Mouse (Mus musculus) limb, embryonic 15.5 days (tissue): ENCODE measurements around the gene Fam163b. TPM values are rescaled to one million over a fixed set of nuclear protein-coding genes. Genes with fewer than 3 reads are reported as not detected.

Source experiments
- ATAC-seq: fragments of 200-750 bp; cut with Nextera tagmentation; 2 replicates; pipeline ENCODE4 v1.8.0; 2017; ENCODE audit warnings: low read depth, moderate TSS enrichment; ENCODE audit not compliant: insufficient number of reproducible peaks, low FRiP score, low TSS enrichment
- H3K27ac ChIP-seq: fragments of 300-500 bp; sonication (generic); 2 replicates; pipeline ENCODE4 v1.5.1; 2015; ENCODE audit warnings: moderate library complexity, mild to moderate bottlenecking, inconsistent platforms
- H3K27me3 ChIP-seq: fragments of 300-500 bp; sonication (generic); 2 replicates; pipeline ENCODE4 v1.6.1; 2015; ENCODE audit warnings: inconsistent platforms
- H3K36me3 ChIP-seq: fragments of 300-500 bp; sonication (generic); 2 replicates; pipeline ENCODE4 v1.6.1; 2015; ENCODE audit warnings: inconsistent platforms
- H3K4me1 ChIP-seq: fragments of 300-500 bp; sonication (generic); 2 replicates; pipeline ENCODE4 v1.6.1; 2015; ENCODE audit warnings: inconsistent platforms
- H3K4me2 ChIP-seq: fragments of 300-500 bp; sonication (generic); 2 replicates; pipeline ENCODE4 v1.6.1; 2015; ENCODE audit warnings: mild to moderate bottlenecking, inconsistent platforms
- H3K4me3 ChIP-seq: fragments of 300-500 bp; sonication (generic); 2 replicates; pipeline ENCODE4 v1.5.1; 2015; ENCODE audit warnings: mild to moderate bottlenecking, inconsistent platforms
- H3K9ac ChIP-seq: fragments of 300-500 bp; sonication (generic); 2 replicates; pipeline ENCODE4 v1.6.1; 2015; ENCODE audit warnings: inconsistent platforms
- H3K9me3 ChIP-seq: fragments of 300-500 bp; sonication (generic); 2 replicates; pipeline ENCODE4 v1.6.1; 2016; ENCODE audit warnings: inconsistent platforms
- WGBS: fragments of 180-500 bp; shearing (Covaris S2); methylation state at CpG from one replicate; pipeline ENCODE4 v1.1.7; 2015; 5-methylcytosine and 5-hydroxymethylcytosine counted together
- polyA plus RNA-seq: library from polyadenylated mRNA; unstranded; fragments of >200 nt; fragmentation: Nextera tagmentation; extraction: Ambion mirVana; gene quantifications from 2 replicates; pipeline ENCODE4 v1.2.1, GENCODE M21; 2015

Fam163b gene
- polyA plus RNA-seq, 1 experiment from 2014 or later: 0.08 TPM

- H3K4me3 ChIP-seq: no peak overlapping the region
- 41% methylated on average over 11 of the region's 11 CpGs for WGBS
- H3K27me3 ChIP-seq: no peaks in the 10 kb centered on the region
- no peak overlapping the region for H3K9ac ChIP-seq
- no peaks in the 10 kb centered on the region for H3K36me3 ChIP-seq
- no peak for ATAC-seq
- H3K4me1 ChIP-seq: peaks cover 13% of the 10 kb centered on the region
- no peak overlapping the region for H3K27ac ChIP-seq
- H3K4me2 ChIP-seq: no peak overlapping the region
- no peaks in the 10 kb centered on the region for H3K9me3 ChIP-seq
Observed at GRCm38 (mm10) chr2:27162656-27163055, 20.4 kb upstream of the Fam163b start.

- no peak for ATAC-seq
- 89% methylated on average over 2 of the region's 2 CpGs for WGBS
- Histone ChIP-seq H3K27ac (no peak overlapping the region), H3K9me3 (no peaks in the 10 kb centered on the region), H3K36me3 (no peaks in the 10 kb centered on the region), H3K4me2 (no peak overlapping the region), H3K27me3 (no peaks in the 10 kb centered on the region), H3K9ac (no peak overlapping the region), H3K4me3 (no peak overlapping the region), H3K4me1 (peaks cover 3% of the 10 kb centered on the region; the same call in 1 of the 2 replicates)
Observed at GRCm38 (mm10) chr2:27161526-27161925, 19.2 kb upstream of the Fam163b start.

DNA sequence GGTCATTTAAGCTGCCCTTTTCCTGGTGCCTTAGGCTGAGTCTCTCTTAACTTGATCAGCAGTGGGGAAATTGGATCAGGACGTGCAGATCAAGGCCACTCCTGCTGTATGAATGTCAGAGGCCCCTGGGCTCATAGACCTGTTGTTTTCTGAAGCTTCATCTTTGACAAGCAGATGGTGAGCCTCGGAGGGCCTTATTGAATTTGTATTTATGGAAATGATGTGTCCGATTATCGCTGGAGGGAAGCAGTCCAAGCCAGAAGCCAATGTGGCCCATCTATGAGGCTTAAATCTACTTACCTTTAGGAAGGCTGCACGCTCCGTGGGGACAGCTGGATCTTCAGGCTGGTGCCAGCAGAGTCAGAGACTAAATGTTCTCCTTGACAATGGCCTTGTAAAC lies 14.3 kb upstream of the Fam163b start:
- Histone ChIP-seq H3K27ac (no peak overlapping the region), H3K4me3 (no peak overlapping the region), H3K4me1 (no peaks in the 10 kb centered on the region), H3K9me3 (no peaks in the 10 kb centered on the region), H3K27me3 (no peaks in the 10 kb centered on the region), H3K9ac (no peak overlapping the region), H3K36me3 (no peaks in the 10 kb centered on the region), H3K4me2 (no peak overlapping the region)
- 79% methylated on average over 6 of the region's 6 CpGs for WGBS
- ATAC-seq: no peak

DNA sequence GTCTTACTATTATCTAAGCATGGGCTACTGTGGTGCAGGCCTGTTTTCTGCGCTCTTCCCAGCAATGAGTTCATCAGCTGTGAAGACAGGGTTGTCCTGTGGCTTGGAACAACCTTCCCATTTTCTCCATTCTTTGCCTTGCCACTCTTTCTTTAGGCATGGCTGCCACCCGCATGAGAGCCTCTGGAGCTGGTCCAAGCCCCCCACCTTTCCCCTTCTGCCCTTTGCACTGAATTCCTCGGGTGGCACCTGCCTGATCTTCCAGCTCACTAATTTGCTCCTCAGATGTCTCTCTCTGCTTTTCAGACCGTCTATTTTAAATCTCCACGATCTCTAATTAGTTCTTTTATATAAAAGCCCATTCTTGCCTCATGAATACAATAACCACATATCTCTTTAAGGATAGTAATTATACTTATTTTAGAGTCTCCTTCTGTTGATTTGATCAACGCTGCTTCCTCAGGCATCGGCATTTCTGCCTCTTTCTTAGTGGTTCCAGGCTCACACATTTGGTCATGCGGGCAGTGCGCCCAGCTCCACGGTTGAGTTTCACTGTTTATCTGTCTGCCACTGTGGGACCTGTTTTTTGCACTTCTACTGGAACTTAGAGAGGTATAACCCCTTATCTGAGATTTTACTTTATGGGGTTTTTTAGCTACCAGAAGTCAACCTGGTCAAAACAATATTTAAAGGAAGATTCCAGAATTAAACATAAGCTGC lies 12.3 kb upstream of the Fam163b start:
- Histone ChIP-seq H3K9ac (no peak overlapping the region), H3K9me3 (no peaks in the 10 kb centered on the region), H3K36me3 (no peaks in the 10 kb centered on the region), H3K4me1 (no peaks in the 10 kb centered on the region), H3K27me3 (no peaks in the 10 kb centered on the region), H3K4me2 (no peak overlapping the region), H3K4me3 (no peak overlapping the region), H3K27ac (no peak overlapping the region)
- 80% methylated on average over 10 of the region's 10 CpGs for WGBS
- ATAC-seq: no peak

DNA sequence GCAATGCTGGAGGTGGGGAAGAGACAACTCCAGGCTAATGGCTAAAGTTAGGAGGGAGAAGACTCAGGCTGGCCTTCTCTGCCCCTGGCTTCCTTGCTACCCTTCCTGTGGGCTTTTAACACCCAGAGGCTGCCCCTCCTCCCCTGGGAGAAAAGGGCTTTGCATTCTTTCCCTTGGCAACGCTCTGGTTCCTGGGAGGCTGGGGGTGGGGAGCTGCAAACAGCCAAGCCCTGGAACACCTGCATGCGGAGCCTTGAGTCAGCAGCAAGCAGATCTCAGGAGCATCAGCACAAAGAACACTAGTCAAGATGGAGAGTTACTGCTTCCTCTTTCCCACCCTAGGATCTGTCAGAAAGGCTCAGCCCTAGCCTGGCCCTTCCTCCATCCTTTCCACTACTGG lies 7.2 kb upstream of the Fam163b start:
- no peaks in the 10 kb centered on the region for H3K9me3 ChIP-seq
- no peaks in the 10 kb centered on the region for H3K4me1 ChIP-seq
- peaks cover 9% of the 10 kb centered on the region; the same call in 1 of the 2 replicates for H3K27me3 ChIP-seq
- no peak overlapping the region for H3K9ac ChIP-seq
- WGBS: 17% methylated on average over 2 of the region's 2 CpGs
- no peak overlapping the region for H3K4me3 ChIP-seq
- no peak for ATAC-seq
- no peak overlapping the region for H3K4me2 ChIP-seq
- no peaks in the 10 kb centered on the region for H3K36me3 ChIP-seq
- H3K27ac ChIP-seq: no peak overlapping the region

DNA sequence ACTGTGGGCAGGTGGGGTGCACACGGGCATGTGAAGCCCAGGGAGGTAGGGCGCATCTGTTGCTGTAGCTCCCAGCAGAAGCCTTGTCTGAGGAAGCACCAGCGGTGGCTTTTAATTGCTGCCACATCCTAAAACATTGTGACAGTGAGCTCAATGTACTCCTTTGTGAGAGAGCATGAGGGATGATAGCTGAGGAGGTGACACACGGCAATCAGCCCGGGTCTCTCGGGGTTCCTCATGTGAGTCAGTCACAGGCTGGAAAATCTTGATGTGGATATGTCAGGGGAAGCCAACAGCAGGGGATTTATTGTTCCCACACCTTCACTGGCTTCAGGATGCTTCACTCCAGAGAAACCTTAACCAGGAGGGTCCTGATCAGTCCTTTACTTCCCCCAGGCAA lies 4.5 kb upstream of the Fam163b start:
- Histone ChIP-seq H3K27me3 (peaks cover 27% of the 10 kb centered on the region), H3K9me3 (no peaks in the 10 kb centered on the region), H3K4me2 (no peak overlapping the region), H3K9ac (no peak overlapping the region), H3K4me1 (peaks cover 8% of the 10 kb centered on the region), H3K4me3 (no peak overlapping the region), H3K36me3 (no peaks in the 10 kb centered on the region), H3K27ac (no peak overlapping the region)
- WGBS: 67% methylated on average over 6 of the region's 6 CpGs
- ATAC-seq: no peak

DNA sequence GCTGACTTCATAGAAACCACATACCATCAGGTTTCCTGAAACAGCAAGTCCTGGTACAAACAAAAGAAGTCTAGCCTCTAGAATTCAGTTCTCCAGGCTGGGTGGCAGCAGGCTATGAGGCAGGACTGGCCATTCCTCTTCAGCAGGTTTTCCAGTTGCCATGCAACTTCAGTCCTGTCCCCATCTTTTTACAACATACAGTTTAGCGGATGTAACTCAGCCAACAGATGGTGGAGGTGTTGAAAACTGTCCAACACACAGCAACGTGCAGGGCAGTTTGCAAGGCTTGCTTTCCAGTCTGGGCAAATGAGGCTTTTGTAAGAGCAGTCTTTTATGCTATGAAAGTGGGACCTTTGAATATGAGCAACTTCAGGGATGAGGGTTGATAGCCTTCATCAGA lies 2.7 kb upstream of the Fam163b start:
- 42% methylated on average over 2 of the region's 2 CpGs for WGBS

DNA sequence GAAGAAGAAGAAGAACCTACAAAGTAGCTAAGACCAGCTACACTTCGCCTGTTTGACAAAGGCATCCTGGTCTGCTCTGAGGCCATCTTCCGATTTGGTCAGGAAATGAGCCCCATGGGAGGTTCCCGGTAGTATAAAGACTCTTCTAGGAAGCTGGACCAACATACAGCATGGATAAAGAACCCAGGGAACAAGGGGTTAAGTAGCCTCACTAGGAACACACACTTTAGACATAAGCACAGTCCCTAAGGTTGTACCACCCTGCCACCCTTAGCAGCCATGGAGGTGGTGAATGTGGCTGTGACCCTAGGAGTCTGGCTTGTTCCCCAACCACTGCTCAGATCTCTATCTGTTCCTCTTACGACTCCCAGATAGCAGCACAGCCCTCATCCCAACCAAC lies 3.9 kb downstream of the Fam163b start:
- Histone ChIP-seq H3K9ac (no peak overlapping the region), H3K4me1 (peaks cover 9% of the 10 kb centered on the region), H3K4me2 (no peak overlapping the region), H3K36me3 (no peaks in the 10 kb centered on the region), H3K4me3 (no peak overlapping the region), H3K27ac (no peak overlapping the region), H3K27me3 (peaks cover 41% of the 10 kb centered on the region), H3K9me3 (no peaks in the 10 kb centered on the region)
- no peak for ATAC-seq
- WGBS: 57% methylated on average over 4 of the region's 4 CpGs

More for the DNA sequence above, 2.7 kb upstream of the Fam163b start:
- H3K27ac ChIP-seq: no peak overlapping the region
- H3K4me3 ChIP-seq: no peak overlapping the region
- H3K27me3 ChIP-seq: peaks cover 45% of the 10 kb centered on the region
- no peak for ATAC-seq
- no peaks in the 10 kb centered on the region for H3K9me3 ChIP-seq
- no peaks in the 10 kb centered on the region for H3K36me3 ChIP-seq
- H3K4me1 ChIP-seq: peaks cover 9% of the 10 kb centered on the region
- H3K4me2 ChIP-seq: no peak overlapping the region
- no peak overlapping the region for H3K9ac ChIP-seq

DNA sequence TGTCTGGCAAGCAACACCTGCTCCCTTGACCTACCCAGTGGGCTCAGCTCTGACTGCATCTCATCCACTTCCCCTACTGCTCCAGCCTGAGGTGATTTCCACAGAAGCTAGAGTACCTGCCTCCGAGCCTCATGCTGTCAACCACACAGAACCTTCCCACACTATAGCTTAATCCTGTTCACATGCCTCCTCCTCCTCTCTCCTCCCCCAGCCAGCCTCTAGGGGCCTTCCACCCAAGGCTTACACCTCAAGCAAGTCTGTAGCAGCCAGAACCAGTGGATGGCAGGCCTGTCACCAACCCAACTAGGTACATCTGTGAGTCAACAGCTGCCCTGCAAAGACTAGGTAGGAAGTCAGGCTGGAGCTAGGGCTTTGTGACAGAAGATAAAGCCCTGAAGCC lies 5.5 kb downstream of the Fam163b start:
- Histone ChIP-seq H3K27ac (no peak overlapping the region), H3K36me3 (no peaks in the 10 kb centered on the region), H3K9ac (no peak overlapping the region), H3K4me2 (no peak overlapping the region), H3K27me3 (peaks cover 26% of the 10 kb centered on the region), H3K4me1 (peaks cover under 1% of the 10 kb centered on the region; the same call in 1 of the 2 replicates), H3K4me3 (no peak overlapping the region), H3K9me3 (no peaks in the 10 kb centered on the region)
- 75% methylated on average over 1 of the region's 1 CpGs for WGBS
- ATAC-seq: no peak

- peaks cover 21% of the 10 kb centered on the region for H3K27me3 ChIP-seq
- no peak overlapping the region for H3K4me3 ChIP-seq
- no peak overlapping the region for H3K4me2 ChIP-seq
- no peak for ATAC-seq
- H3K9me3 ChIP-seq: no peaks in the 10 kb centered on the region
- H3K27ac ChIP-seq: no peak overlapping the region
- WGBS: 59% methylated on average over 3 of the region's 3 CpGs
- no peak overlapping the region for H3K9ac ChIP-seq
- H3K4me1 ChIP-seq: no peaks in the 10 kb centered on the region
- H3K36me3 ChIP-seq: no peaks in the 10 kb centered on the region
Observed at GRCm38 (mm10) chr2:27136336-27136735, 6.0 kb downstream of the Fam163b start.

GRCm38 (mm10) chr2:27135935-27136334 lies 6.4 kb downstream of the Fam163b start:
- Histone ChIP-seq H3K27me3 (peaks cover 17% of the 10 kb centered on the region), H3K4me2 (no peak overlapping the region), H3K27ac (no peak overlapping the region), H3K9ac (no peak overlapping the region), H3K36me3 (no peaks in the 10 kb centered on the region), H3K4me1 (no peaks in the 10 kb centered on the region), H3K4me3 (no peak overlapping the region), H3K9me3 (no peaks in the 10 kb centered on the region)
- ATAC-seq: no peak
- 77% methylated on average over 5 of the region's 5 CpGs for WGBS

DNA sequence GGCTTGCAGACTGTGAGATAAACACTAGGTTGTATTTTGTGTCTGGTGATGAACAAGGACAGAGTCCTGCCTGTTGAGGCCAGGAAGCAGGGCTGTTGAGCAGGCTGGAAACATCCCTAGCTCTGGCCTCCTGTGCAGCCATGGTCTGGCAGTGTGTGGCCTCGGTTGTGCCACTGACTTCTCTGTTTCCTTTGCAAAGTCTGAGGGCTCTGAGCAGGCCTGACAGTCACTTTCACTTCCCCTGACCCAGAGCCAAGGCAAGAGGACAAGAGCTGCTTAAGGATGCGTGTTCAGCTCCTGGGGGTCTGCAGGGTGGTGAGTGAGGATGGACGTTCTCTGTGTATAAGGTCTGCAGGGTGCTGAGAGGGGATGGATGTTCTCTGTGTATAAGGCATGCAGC lies 13.3 kb downstream of the Fam163b start:
- no peak overlapping the region for H3K4me2 ChIP-seq
- WGBS: 69% methylated on average over 3 of the region's 3 CpGs
- no peaks in the 10 kb centered on the region for H3K4me1 ChIP-seq
- no peaks in the 10 kb centered on the region; the same call in 1 of the 2 replicates for H3K27me3 ChIP-seq
- H3K27ac ChIP-seq: no peak overlapping the region
- no peak overlapping the region for H3K9ac ChIP-seq
- no peaks in the 10 kb centered on the region for H3K36me3 ChIP-seq
- no peak overlapping the region for H3K4me3 ChIP-seq
- H3K9me3 ChIP-seq: no peaks in the 10 kb centered on the region
- ATAC-seq: no peak

DNA sequence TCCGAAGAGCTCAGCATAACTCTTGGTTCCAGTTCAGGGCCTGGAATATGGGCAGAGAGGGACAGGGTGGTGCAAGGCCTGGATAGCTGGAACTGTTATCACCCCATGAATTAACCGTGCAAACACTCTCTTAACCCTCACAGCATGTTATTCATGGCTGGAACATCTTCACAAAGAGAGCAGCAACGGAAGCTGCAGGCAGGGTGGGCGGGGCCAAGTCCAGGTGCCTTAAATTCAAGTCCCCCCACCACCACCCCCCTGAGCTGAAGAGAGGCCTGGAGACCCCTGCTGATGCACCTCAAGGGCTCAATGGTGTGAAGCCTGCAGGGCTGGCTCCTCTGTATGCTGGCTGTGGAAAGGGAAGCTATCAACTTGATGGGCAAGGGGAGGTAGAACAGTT lies 15.8 kb downstream of the Fam163b start:
- Histone ChIP-seq H3K27ac (no peak overlapping the region), H3K36me3 (no peaks in the 10 kb centered on the region), H3K9ac (no peak overlapping the region), H3K27me3 (no peaks in the 10 kb centered on the region), H3K4me2 (no peak overlapping the region), H3K4me1 (peaks cover 18% of the 10 kb centered on the region), H3K4me3 (no peak overlapping the region), H3K9me3 (no peaks in the 10 kb centered on the region)
- ATAC-seq: no peak
- 59% methylated on average over 4 of the region's 4 CpGs for WGBS
